Mouse (Mus musculus) brain, embryonic 14.5 days (tissue): ENCODE results near the gene Klk13.
"Not testable (repeated sequence)": the region's sequence is repeated elsewhere in the genome, so short reads cannot be mapped to it uniquely, and the experiment has no call there.

ENCODE experiments used
- CTCF ChIP-seq: fragments of 200-500 bp; IDR thresholded peaks from 2 replicates; pipeline ENCODE4 v1.5.1; 2012; ENCODE audit warnings: inconsistent platforms, mild to moderate bottlenecking, moderate library complexity, borderline replicate concordance; ENCODE audit not compliant: insufficient read depth, insufficient read length; ENCODE audit errors: extremely low read depth
- POLR2A ChIP-seq: fragments of 200-500 bp; IDR thresholded peaks from 2 replicates; pipeline ENCODE4 v1.6.1; 2012; ENCODE audit warnings: mild to moderate bottlenecking, inconsistent platforms, borderline replicate concordance; ENCODE audit not compliant: poor library complexity, insufficient read depth, insufficient read length, severe bottlenecking; ENCODE audit errors: extremely low read depth

DNA sequence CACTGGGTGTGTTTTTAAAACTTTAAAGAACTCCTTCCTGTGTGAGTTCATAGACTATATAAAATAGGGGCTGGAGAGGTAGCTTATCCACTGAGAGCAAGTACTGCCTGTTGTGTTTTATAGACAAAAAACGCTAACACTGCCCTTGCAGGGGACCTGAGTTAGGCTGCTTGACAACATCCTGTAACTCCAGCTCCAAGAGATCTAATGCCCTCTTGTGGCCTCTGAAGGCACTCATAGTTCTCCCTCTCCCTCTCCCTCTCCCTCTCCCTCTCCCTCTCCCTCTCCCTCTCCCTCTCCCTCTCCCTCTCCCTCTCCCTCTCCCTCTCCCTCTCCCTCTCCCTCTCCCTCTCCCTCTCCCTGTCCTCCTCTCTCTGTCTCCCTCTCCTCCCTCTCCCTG is 29.9 kb upstream of the Klk13 start:
- not testable (repeated sequence) for TF ChIP-seq POLR2A
- peak; percentile 30; the same call in 1 of the 2 replicates for TF ChIP-seq CTCF
